Mouse (Mus musculus): Measurements from ENCODE around the gene Tgfbr1. TPM values are rescaled to one million over a fixed set of nuclear protein-coding genes. Genes with fewer than 3 reads are reported as not detected.

Tgfbr1 gene
- total RNA-seq, 2 experiments from 2014 or later, result 19.2 to 32.2 TPM

DNA sequence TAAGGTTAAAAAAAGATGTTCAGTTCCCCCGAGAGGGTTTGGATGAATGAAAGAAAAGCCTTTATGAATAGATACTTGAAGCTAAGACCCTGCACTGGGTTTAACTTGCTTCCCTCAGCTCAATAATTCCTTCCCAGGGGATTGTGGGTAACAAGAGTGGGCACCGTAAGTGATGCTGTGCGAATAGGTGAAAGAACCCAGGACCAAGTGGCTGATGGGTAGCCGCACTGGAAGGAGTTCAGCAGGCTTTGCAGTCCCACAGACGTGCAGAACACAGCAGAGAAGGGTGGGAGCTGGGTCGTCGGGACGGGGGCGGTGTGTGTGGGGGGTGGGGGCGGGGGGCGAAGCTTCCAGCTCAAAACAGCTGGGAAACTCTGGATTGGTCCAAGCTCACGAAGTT is 82.1 kb downstream of the Tgfbr1 start:
- intact Hi-C loops (cut with DNase I), result loop anchor here (5.0 to 10.0 kb wide), 4 partner anchors 67 to 690 kb away; partner anchors contain the start of genes Nr4a3 and Stx17
- no peak overlapping the region for H3K27ac ChIP-seq
- no peak overlapping the region for H3K4me3 ChIP-seq
- TF ChIP-seq CTCF (IDR thresholded peaks at IDR 0.05), result no peak
- DNase-seq, result no peak

DNA sequence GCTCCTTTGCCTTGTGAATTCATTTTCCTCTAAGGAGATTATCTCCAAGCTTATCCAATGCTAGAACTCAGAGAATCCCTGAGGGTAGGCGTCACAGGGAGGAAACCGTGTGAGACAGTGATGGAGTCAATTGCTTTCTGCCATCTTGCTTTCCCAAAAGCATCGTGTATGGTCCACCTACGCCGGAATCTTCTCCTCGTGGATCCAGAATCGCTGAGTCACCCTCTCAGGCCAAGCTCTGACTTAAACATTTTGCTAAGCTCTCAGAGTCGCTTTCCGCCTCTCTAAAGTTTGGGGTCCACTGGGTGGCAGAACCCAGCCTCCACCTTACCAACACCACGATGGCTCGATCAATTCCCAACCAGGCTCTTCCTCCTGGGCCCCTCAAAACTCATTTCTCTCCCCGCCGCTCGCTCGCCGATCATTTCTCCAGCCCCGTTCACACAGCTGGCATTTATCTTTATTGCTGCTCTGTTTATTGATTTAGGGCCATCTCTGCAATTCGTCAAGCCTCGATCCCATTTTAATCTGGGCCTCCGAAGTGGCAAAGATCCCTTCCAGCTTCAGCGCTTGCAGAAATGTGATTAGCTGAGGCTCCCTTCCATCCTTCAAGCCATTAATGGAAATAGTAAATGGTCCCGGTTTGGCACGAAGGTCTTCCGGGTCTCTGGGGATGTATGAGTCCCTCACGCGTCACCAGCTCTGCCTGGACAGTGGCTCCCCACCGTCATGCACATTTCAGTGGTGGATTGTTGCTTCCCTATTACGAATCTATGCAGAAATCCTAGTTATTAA is 82.7 kb downstream of the Tgfbr1 start:
- no peak for TF ChIP-seq CTCF (IDR thresholded peaks at IDR 0.05)
- H3K27ac ChIP-seq, result no peak overlapping the region
- intact Hi-C loops (cut with DNase I), result loop anchor here (5.0 to 10.0 kb wide), 4 partner anchors 67 to 689 kb away; partner anchors contain the start of genes Nr4a3 and Stx17
- H3K4me3 ChIP-seq, result no peak overlapping the region
- no peak for DNase-seq

DNA sequence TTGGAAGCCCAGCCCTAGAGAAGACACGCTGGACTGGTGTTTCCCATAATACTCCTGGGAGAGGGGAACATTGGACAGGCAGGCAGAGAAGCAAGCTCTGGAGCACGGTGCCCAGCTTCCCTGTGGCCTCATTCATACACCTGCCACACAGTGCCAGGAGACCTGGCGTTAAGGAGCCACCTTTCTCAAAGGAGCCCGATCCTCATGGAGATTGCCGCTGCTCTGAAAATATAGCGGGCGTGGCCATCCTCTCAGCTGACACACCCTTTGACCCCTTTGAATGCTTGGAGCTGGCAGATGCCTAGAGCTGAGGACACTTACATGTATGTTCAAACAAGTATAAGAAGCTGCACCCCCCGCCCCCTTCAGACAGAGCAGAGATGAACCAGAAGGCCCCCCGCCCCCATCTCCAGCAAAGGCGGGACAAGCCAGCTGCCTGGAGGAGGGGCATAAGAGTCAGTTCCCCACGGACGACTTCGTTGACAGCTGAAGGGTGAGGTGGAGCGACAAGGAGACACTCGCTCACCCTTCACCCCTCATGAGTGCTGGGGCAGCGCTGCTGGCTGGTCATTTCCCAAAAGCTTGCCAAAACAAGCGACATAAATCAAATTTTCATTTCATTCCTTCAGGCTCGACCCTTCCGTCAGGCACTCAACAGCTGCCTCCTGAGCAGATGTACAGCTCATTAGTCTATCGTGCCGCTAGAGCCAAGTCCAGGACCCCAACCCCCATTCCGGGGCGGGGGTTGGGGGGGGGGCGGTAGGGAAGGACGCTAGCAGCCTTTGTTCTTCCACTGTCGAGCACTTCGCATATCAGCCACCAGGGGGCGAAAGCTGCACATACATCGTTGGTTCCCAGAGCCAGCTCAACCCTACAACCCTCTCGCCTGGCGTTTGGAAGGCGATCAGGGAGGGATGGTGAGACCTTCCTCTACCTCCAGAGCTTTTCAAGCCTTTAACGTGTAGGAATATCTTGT is 84.6 kb downstream of the Tgfbr1 start:
- Histone ChIP-seq H3K27ac (peak overlapping the region; percentile 77), H3K4me3 (peak overlapping the region; percentile 82)
- peak; percentile 83 for DNase-seq
- peak; percentile 96 for TF ChIP-seq CTCF (IDR thresholded peaks at IDR 0.05)
- intact Hi-C loops (cut with DNase I), result loop anchor here (5.0 to 10.0 kb wide), 4 partner anchors 65 to 687 kb away; partner anchors contain the start of genes Nr4a3 and Stx17

DNA sequence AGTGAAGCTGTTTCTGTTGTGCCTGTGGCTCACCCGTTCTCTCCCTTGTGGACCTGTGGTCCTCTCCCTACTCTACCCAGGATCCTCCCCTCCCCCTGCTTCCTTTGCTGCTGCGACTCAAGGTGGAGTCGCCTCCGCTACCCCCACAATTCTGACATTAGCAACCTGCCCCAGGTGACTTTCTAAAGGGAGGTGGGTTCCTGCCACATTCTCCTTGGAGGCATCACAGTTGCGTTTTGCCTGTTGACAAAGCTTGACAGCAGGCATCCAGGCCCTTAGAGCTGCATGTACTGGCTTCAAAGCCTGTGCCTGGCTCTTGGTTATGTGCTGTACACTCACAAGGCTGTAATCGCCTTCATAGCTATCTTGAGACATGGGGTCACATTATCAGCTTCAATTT is 85.9 kb downstream of the Tgfbr1 start:
- no peak overlapping the region for H3K4me3 ChIP-seq
- no peak for TF ChIP-seq CTCF (IDR thresholded peaks at IDR 0.05)
- DNase-seq, result no peak
- H3K27ac ChIP-seq, result no peak overlapping the region
- intact Hi-C loops (cut with DNase I), result loop anchor here (5.0 to 10.0 kb wide), 4 partner anchors 63 to 686 kb away; partner anchors contain the start of genes Nr4a3 and Stx17

DNA sequence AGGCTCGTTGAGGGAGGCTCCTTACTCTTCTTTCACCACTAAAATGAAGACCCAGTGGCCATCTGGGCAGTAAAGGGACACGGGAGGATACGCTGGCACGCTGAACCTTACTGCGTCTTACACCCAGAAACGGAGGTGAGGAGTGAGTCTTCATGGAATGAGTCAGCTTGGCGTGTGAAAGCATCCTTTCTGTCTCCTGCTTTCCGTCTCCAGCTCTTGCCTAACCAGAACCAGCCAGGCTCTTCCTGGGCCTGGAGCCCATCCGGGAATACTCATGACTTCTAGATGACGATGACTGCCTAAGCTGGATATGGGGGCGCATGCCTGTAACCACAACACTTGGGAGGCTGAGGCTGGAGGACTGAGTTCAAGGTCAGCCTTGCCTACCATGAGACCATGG is 87.9 kb downstream of the Tgfbr1 start:
- no peak for TF ChIP-seq CTCF (IDR thresholded peaks at IDR 0.05)
- H3K4me3 ChIP-seq, result no peak overlapping the region
- DNase-seq, result no peak
- intact Hi-C loops (cut with DNase I), result no loop called here
- H3K27ac ChIP-seq, result no peak overlapping the region

DNA sequence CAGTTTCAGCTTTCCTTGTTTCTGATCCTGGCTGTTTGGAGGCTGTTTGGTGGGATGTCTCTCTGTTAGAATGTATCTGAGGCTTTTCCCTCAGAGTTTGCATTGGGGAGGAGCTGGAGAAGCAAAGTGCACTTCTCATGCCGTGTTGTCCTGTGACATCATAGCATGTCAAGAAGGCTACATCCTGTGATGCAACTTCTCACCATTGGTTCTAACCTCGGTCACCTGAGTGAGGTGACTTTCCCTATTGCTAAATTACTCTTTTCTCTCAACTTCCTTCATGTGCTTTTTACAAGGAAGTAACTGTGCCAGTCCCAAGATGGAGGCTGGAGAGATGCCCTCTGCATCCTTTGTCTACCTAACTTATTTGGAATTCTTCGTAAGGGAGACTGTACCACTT is 95.5 kb downstream of the Tgfbr1 start:
- Histone ChIP-seq H3K27ac (no peak overlapping the region), H3K4me3 (no peak overlapping the region)
- intact Hi-C loops (cut with DNase I), result no loop called here
- no peak for TF ChIP-seq CTCF (IDR thresholded peaks at IDR 0.05)
- no peak for DNase-seq

DNA sequence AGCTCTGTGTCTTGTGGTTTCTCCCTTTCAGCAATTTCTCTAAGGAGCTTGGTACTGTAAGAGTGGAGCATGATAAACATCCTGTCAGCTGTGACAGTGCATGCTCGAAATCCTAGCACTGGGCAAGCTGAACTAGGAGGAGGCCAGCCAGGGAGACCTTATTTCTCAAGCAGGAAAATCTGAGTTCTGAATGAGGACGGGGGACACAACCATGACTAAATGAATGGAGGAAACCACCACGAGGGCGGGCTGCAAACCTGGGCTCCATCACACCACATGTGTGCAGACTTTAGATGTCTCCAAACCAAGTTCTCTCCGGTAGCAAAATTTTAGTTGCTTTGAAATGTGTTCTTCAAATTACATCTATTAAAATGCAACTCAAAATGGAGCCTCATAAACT is 96.1 kb downstream of the Tgfbr1 start:
- no peak for DNase-seq
- H3K4me3 ChIP-seq, result no peak overlapping the region
- intact Hi-C loops (cut with DNase I), result no loop called here
- no peak for TF ChIP-seq CTCF (IDR thresholded peaks at IDR 0.05)
- H3K27ac ChIP-seq, result no peak overlapping the region

DNA sequence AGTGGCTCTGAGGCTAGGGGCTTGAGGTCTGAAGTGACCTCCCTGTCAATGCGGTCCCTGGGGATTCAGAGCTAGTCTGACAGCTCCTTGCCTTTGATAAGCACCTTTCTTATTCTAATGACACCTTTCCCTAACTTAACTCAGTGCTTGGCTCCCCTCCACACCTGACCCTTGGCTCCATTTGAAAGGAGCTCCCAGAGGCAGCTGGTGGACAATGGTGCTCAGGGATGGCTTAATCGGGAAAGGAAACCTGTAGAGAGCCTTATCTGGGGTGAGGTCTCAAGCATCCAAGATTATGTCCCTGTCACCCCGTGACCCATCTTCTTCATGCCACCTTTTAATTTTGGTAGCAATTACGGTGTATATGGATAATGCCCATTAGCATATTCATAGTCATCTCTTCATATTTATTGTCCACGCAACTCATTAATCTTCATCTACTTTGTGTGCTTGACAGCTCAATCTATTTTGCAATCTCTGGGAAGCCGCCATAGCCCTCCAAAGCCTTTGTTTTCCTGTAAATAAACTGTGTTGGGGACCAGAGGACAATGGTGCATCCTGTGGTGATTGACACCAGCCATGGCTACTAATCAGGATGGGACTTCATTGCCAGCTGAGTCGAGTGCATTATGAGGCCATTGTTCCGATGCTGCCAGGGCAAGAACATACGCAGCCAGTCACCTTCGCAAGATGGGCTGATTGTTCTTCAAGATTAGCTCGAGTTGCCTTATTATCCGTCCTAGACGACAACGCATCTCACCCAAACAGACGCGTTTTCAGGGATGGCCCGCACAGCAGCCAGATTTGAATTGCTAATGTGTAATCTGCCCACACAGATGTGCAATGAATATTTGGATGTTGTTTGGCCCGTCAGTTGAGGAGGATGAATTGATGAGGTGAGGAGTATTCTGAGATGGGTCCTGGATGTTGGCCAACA is 96.8 kb downstream of the Tgfbr1 start:
- no peak for TF ChIP-seq CTCF (IDR thresholded peaks at IDR 0.05)
- intact Hi-C loops (cut with DNase I), result no loop called here
- DNase-seq, result no peak
- H3K4me3 ChIP-seq, result no peak overlapping the region
- H3K27ac ChIP-seq, result no peak overlapping the region

Other genes starting within 250 kb of the Tgfbr1 start
- gene Col15a1, start 145.1 kb upstream of the Tgfbr1 start, total RNA-seq (2021), result 10 to 100 TPM; 19.5 to 37.8 TPM
- gene Alg2, start 121.1 kb downstream of the Tgfbr1 start, total RNA-seq (2021), result 10 to 100 TPM; 11.2 to 11.4 TPM
- gene Sec61b, start 121.4 kb downstream of the Tgfbr1 start, total RNA-seq (2021), result 10 to 100 TPM; 37.4 to 43.7 TPM